Mouse (Mus musculus): ENCODE results near the gene Hnrnpr. TPM values are rescaled to one million over a fixed set of nuclear protein-coding genes. Genes with fewer than 3 reads are reported as not detected.

Hnrnpr gene
- polyA plus RNA-seq, 2 experiments: 40.7 to 41.5 TPM

- Histone ChIP-seq H3K4me3 (ENCODE audit: insufficient read depth in 1 of 2, low read depth in 2 of 2, low read length in 2 of 2) (no peak overlapping the region), H3K27me3 (ENCODE audit: control insufficient read depth, insufficient read depth, low read length) (no peaks in the 10 kb centered on the region), H3K9me3 (ENCODE audit: control insufficient read depth, low read length) (no peaks in the 10 kb centered on the region), H3K36me3 (replicated peaks; ENCODE audit: control insufficient read depth, insufficient read depth, low read depth) (no peaks in the 10 kb centered on the region), H3K9ac (replicated peaks) (no peak overlapping the region), H3K27ac (no peak overlapping the region), H3K4me1 (replicated peaks; ENCODE audit: control insufficient read depth in 2 of 2, insufficient read depth in 2 of 2, low read length in 1 of 2) (peaks cover 0 to 2% of the 10 kb centered on the region in 2 experiments; a peak in 1 of 4 replicates), H3K4me2 (ENCODE audit: low read depth) (no peak overlapping the region)
- no peak for ATAC-seq (ENCODE audit: insufficient read depth)
- DNase-seq (ENCODE audit: low read depth in 3 of 3, low spot score in 3 of 3): no peak
- 70% methylated on average over 8 of the region's 8 CpGs for WGBS (ENCODE audit: insufficient replicate concordance)
- TF ChIP-seq CTCF (IDR thresholded peaks at IDR 0.05; ENCODE audit: low read depth) (no peak), EP300 (IDR thresholded peaks at IDR 0.05; ENCODE audit: low read depth) (no peak)
Measured at GRCm38 (mm10) chr4:136270648-136271047, 40.1 kb upstream of the Hnrnpr start.

GRCm38 (mm10) chr4:136281097-136281496 is 29.6 kb upstream of the Hnrnpr start:
- no peaks in the 10 kb centered on the region; the same call in 1 of the 2 replicates for H3K27me3 ChIP-seq (ENCODE audit: control insufficient read depth, insufficient read depth, low read length)

GRCm38 (mm10) chr4:136281611-136282010 is 29.1 kb upstream of the Hnrnpr start:
- no peaks in the 10 kb centered on the region for H3K9me3 ChIP-seq (ENCODE audit: control insufficient read depth, low read length)
- 51% methylated on average over 9 of the region's 9 CpGs for WGBS (ENCODE audit: insufficient replicate concordance)
- H3K4me1 ChIP-seq (replicated peaks; ENCODE audit: control insufficient read depth in 2 of 2, insufficient read depth in 2 of 2, low read length in 1 of 2): peaks cover 5 to 7% of the 10 kb centered on the region in 2 experiments; a peak in 2 of 4 replicates
- no peaks in the 10 kb centered on the region; the same call in 1 of the 2 replicates for H3K27me3 ChIP-seq (ENCODE audit: control insufficient read depth, insufficient read depth, low read length)
- DNase-seq (ENCODE audit: low read depth in 3 of 3, low spot score in 3 of 3): no peak
- H3K36me3 ChIP-seq (replicated peaks; ENCODE audit: control insufficient read depth, insufficient read depth, low read depth): no peaks in the 10 kb centered on the region
- ATAC-seq (ENCODE audit: insufficient read depth): no peak
- no peak overlapping the region for H3K9ac ChIP-seq (replicated peaks)
- H3K27ac ChIP-seq: no peak overlapping the region
- H3K4me2 ChIP-seq (ENCODE audit: low read depth): no peak overlapping the region
- H3K4me3 ChIP-seq (ENCODE audit: insufficient read depth in 1 of 2, low read depth in 2 of 2, low read length in 2 of 2): no peak overlapping the region
- no peak for TF ChIP-seq CTCF (IDR thresholded peaks at IDR 0.05; ENCODE audit: low read depth)
- no peak for TF ChIP-seq EP300 (IDR thresholded peaks at IDR 0.05; ENCODE audit: low read depth)

More at GRCm38 (mm10) chr4:136281097-136281496, 29.6 kb upstream of the Hnrnpr start:
- TF ChIP-seq EP300 (IDR thresholded peaks at IDR 0.05; ENCODE audit: low read depth) (no peak), CTCF (IDR thresholded peaks at IDR 0.05; ENCODE audit: low read depth) (no peak)
- DNase-seq (ENCODE audit: low read depth in 3 of 3, low spot score in 3 of 3) (no peak), ATAC-seq (ENCODE audit: insufficient read depth) (no peak)
- peaks cover 2 to 6% of the 10 kb centered on the region in 2 experiments; a peak in 1 of 4 replicates for H3K4me1 ChIP-seq (replicated peaks; ENCODE audit: control insufficient read depth in 2 of 2, insufficient read depth in 2 of 2, low read length in 1 of 2)
- H3K4me2 ChIP-seq (ENCODE audit: low read depth): no peak overlapping the region
- 64% methylated on average over 8 of the region's 8 CpGs for WGBS (ENCODE audit: insufficient replicate concordance)
- H3K27ac ChIP-seq: no peak overlapping the region
- no peak overlapping the region for H3K4me3 ChIP-seq (ENCODE audit: insufficient read depth in 1 of 2, low read depth in 2 of 2, low read length in 2 of 2)
- H3K9ac ChIP-seq (replicated peaks): no peak overlapping the region
- no peaks in the 10 kb centered on the region for H3K36me3 ChIP-seq (replicated peaks; ENCODE audit: control insufficient read depth, insufficient read depth, low read depth)
- H3K9me3 ChIP-seq (ENCODE audit: control insufficient read depth, low read length): no peaks in the 10 kb centered on the region

DNA sequence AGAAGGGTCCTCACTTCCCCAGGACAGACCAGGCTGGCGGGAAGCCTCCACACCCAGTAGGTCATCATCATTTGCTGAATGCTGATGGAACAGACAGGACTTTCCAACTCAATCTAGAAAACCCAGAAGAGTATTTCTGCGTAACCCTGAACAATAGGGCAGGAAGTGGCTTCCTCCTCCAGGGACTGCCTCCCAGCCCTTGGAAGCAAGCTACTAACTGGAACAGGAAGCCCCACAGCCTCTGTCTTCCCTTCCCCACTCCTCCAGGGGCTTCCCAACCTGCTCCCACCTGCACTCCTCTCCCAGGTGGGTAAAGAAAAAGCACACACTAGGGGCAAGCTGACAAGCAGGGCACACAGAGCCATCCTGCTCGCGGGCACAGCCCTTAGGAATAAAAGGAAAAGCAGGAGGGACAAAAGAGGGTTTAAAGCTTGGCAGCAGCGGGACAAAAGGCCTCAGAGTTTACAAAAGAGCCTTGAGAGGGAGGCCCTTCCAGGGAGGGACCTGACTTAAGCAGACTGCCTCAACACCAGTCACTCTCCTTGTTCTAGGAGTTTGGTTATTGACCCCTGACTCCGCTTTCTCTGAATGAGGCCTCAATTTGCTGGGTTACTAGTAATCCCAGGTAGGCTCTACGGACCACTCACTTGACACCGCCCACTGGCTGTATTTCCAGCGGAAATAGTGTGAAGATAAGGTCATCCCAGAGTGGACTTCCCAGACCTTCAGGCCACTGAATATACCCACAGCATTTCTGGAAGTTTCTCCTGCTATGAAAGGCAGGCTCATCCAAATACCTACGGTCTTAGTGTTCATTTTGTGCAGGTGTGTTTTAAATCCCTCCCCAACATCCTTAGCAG is 27.9 kb upstream of the Hnrnpr start:
- DNase-seq (ENCODE audit: low read depth in 3 of 3, low spot score in 3 of 3) (no peak), ATAC-seq (ENCODE audit: insufficient read depth) (no peak)
- Histone ChIP-seq H3K36me3 (replicated peaks; ENCODE audit: control insufficient read depth, insufficient read depth, low read depth) (no peaks in the 10 kb centered on the region), H3K4me1 (replicated peaks; ENCODE audit: control insufficient read depth in 2 of 2, insufficient read depth in 2 of 2, low read length in 1 of 2) (peaks cover 7 to 9% of the 10 kb centered on the region in 2 experiments; a peak in 2 of 4 replicates), H3K4me3 (ENCODE audit: insufficient read depth in 1 of 2, low read depth in 2 of 2, low read length in 2 of 2) (no peak overlapping the region), H3K27me3 (ENCODE audit: control insufficient read depth, insufficient read depth, low read length) (no peaks in the 10 kb centered on the region; the same call in 1 of the 2 replicates), H3K9me3 (ENCODE audit: control insufficient read depth, low read length) (no peaks in the 10 kb centered on the region), H3K4me2 (ENCODE audit: low read depth) (no peak overlapping the region), H3K27ac (no peak overlapping the region), H3K9ac (replicated peaks) (no peak overlapping the region)
- whole genome bisulfite sequencing (ENCODE audit: insufficient replicate concordance): 47% methylated on average over 10 of the region's 10 CpGs
- TF ChIP-seq CTCF (IDR thresholded peaks at IDR 0.05; ENCODE audit: low read depth): no peak
- TF ChIP-seq EP300 (IDR thresholded peaks at IDR 0.05; ENCODE audit: low read depth): no peak

GRCm38 (mm10) chr4:136283783-136284182 is 27.0 kb upstream of the Hnrnpr start:
- H3K4me2 ChIP-seq (ENCODE audit: low read depth): no peak overlapping the region
- TF ChIP-seq CTCF (IDR thresholded peaks at IDR 0.05; ENCODE audit: low read depth): no peak
- TF ChIP-seq EP300 (IDR thresholded peaks at IDR 0.05; ENCODE audit: low read depth): no peak
- H3K4me1 ChIP-seq (replicated peaks; ENCODE audit: control insufficient read depth in 2 of 2, insufficient read depth in 2 of 2, low read length in 1 of 2): peaks cover 7 to 9% of the 10 kb centered on the region in 2 experiments; a peak in 2 of 4 replicates
- no peak overlapping the region for H3K9ac ChIP-seq (replicated peaks)
- DNase-seq (ENCODE audit: low read depth in 3 of 3, low spot score in 3 of 3): no peak
- H3K4me3 ChIP-seq (ENCODE audit: insufficient read depth in 1 of 2, low read depth in 2 of 2, low read length in 2 of 2): no peak overlapping the region
- H3K27me3 ChIP-seq (ENCODE audit: control insufficient read depth, insufficient read depth, low read length): no peaks in the 10 kb centered on the region; the same call in 1 of the 2 replicates
- peaks cover 3% of the 10 kb centered on the region; the same call in 1 of the 2 replicates for H3K36me3 ChIP-seq (replicated peaks; ENCODE audit: control insufficient read depth, insufficient read depth, low read depth)
- no peak overlapping the region for H3K27ac ChIP-seq
- no peak for ATAC-seq (ENCODE audit: insufficient read depth)
- H3K9me3 ChIP-seq (ENCODE audit: control insufficient read depth, low read length): peaks cover under 1% of the 10 kb centered on the region
- WGBS (ENCODE audit: insufficient replicate concordance): 39% methylated on average over 2 of the region's 2 CpGs

Data from liver, embryonic 14.5 days (tissue).